Mouse (Mus musculus) stomach, postnatal 0 days (tissue): ENCODE measurements around the gene Uqcc2. TPM values are rescaled to one million over a fixed set of nuclear protein-coding genes. Genes with fewer than 3 reads are reported as not detected.

Experiments
- ATAC-seq: fragments of 200-750 bp; cut with Nextera tagmentation; 2 replicates; pipeline ENCODE4 v1.8.0; 2017; ENCODE audit not compliant: low FRiP score, low TSS enrichment
- DNase-seq: peaks from one replicate; pipeline ENCODE4 v3.0.0-alpha.2; 2016; ENCODE audit warnings: low spot score
- H3K27ac ChIP-seq: fragments of 300-500 bp; sonication (generic); replicated peaks from 2 replicates; pipeline ENCODE4 v1.5.1; 2014; ENCODE audit warnings: mild to moderate bottlenecking, control low read depth
- H3K27me3 ChIP-seq: fragments of 300-500 bp; sonication (generic); 2 replicates; pipeline ENCODE4 v1.6.1; 2014; ENCODE audit warnings: low read length; ENCODE audit not compliant: control insufficient read depth, insufficient read depth
- H3K36me3 ChIP-seq: fragments of 300-500 bp; sonication (generic); 2 replicates; pipeline ENCODE4 v1.6.1; 2014; ENCODE audit warnings: low read length, mixed read lengths; ENCODE audit not compliant: control insufficient read depth, insufficient read depth
- H3K4me1 ChIP-seq: fragments of 300-500 bp; sonication (generic); replicated peaks from 2 replicates; pipeline ENCODE4 v1.6.1; 2014; ENCODE audit warnings: antibody characterized with exemption; ENCODE audit not compliant: control insufficient read depth, insufficient read depth
- H3K4me2 ChIP-seq: fragments of 300-500 bp; sonication (generic); replicated peaks from 2 replicates; pipeline ENCODE4 v1.6.1; 2014; ENCODE audit warnings: low read depth, mild to moderate bottlenecking, control low read depth, moderate library complexity
- H3K4me3 ChIP-seq: fragments of 300-500 bp; sonication (generic); 2 replicates; pipeline ENCODE4 v1.5.1; 2014; ENCODE audit warnings: low read depth, low read length, control low read depth
- H3K9ac ChIP-seq: fragments of 300-500 bp; sonication (generic); 2 replicates; pipeline ENCODE4 v1.6.1; 2014; ENCODE audit warnings: mild to moderate bottlenecking, low read length, control low read depth, mixed read lengths
- H3K9me3 ChIP-seq: fragments of 300-500 bp; sonication (generic); 2 replicates; pipeline ENCODE4 v1.6.1; 2016; ENCODE audit warnings: low read length; ENCODE audit not compliant: control insufficient read depth
- CTCF ChIP-seq: IDR thresholded peaks from 2 replicates; pipeline ENCODE4 v1.5.1; 2016; ENCODE audit warnings: antibody characterized with exemption, low read depth, mild to moderate bottlenecking, moderate library complexity
- EP300 ChIP-seq: optimal IDR thresholded peaks from 2 replicates; pipeline ENCODE3; 2016; ENCODE audit warnings: antibody characterized with exemption
- WGBS: fragments of 180-500 bp; shearing (Covaris S2); extraction: QIAGEN DNeasy Blood & Tissue Kit; methylation state at CpG from one replicate; pipeline ENCODE4 v1.1.7; 2014; 5-methylcytosine and 5-hydroxymethylcytosine counted together
- polyA plus RNA-seq: library from polyadenylated mRNA; unstranded; fragments of >200 nt; fragmentation: Nextera tagmentation; extraction: Ambion mirVana; gene quantifications from 2 replicates; pipeline ENCODE4 v1.2.1, GENCODE M21; 2015

The Uqcc2 gene
- polyA plus RNA-seq, 1 experiment from 2014 or later, result 250 TPM

DNA sequence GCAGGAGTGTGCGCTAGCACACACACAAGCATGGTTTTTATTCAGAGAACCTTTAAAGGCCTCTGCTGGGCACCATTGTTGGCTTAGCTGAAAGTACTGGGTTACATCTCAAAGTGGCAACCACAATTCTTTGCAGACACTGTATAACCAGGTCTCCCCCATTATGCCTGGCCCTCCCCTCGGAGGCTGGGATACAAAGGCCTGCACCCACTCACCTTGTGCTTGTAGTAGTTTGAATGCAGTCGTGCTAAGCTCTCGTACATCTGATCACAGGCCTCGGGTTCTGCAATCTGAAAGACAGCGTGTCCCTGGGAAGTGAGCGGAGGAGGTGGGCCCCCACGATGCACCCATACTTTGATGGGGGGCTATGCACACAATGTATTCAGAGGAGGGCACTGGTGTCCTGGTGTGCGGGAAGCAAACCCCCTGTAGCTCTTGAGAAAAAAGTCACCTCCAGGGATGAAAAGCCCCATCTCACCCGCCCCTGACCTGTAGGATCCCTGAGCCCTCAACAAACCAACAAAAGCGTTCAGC, 8.0 kb downstream of the Uqcc2 start:
- ATAC-seq, result no peak
- 89% methylated on average over 11 of the region's 11 CpGs for WGBS

DNA sequence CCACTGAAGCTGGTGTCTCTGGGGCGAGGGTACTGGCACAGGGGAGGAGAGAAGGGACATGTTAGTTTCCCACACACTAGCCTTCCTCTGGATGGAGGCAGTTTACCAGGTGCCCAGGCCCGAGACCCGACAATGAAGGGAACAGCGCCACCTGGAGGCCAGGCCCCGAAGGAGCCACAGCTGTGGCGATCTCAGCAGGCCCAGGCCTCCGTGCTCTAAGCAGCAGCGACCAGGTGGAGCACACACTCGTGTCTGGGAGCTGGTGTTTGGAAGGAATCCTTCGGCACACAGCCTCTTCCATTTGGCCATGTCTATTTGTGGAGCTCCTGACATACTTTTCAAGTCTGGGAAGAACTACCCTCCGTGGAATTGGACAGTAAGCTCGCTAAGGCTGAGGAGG, 8.5 kb downstream of the Uqcc2 start:
- Histone ChIP-seq H3K4me2 (no peak overlapping the region), H3K27me3 (no peaks in the 10 kb centered on the region), H3K4me1 (0 out of 2 replicates have a peak, but pooled peaks cover 2% of the 10 kb centered on the region), H3K9ac (no peak overlapping the region), H3K27ac (no peak overlapping the region; the same call in 1 of the 2 replicates), H3K4me3 (no peak overlapping the region), H3K36me3 (peaks cover 14% of the 10 kb centered on the region), H3K9me3 (no peaks in the 10 kb centered on the region)
- DNase-seq, result peak; percentile 85
- WGBS, result 39% methylated on average over 12 of the region's 12 CpGs
- TF ChIP-seq CTCF (peak; percentile 87), EP300 (no peak)
- ATAC-seq, result peak; percentile 52

More for the DNA sequence above, 8.0 kb downstream of the Uqcc2 start:
- no peak overlapping the region for H3K27ac ChIP-seq
- no peaks in the 10 kb centered on the region for H3K27me3 ChIP-seq
- H3K9ac ChIP-seq, result no peak overlapping the region
- no peak for TF ChIP-seq EP300
- TF ChIP-seq CTCF, result no peak
- peaks cover 14% of the 10 kb centered on the region for H3K36me3 ChIP-seq
- H3K4me3 ChIP-seq, result no peak overlapping the region
- no peak for DNase-seq
- H3K4me2 ChIP-seq, result no peak overlapping the region
- 0 out of 2 replicates have a peak, but pooled peaks cover 2% of the 10 kb centered on the region for H3K4me1 ChIP-seq
- H3K9me3 ChIP-seq, result no peaks in the 10 kb centered on the region

DNA sequence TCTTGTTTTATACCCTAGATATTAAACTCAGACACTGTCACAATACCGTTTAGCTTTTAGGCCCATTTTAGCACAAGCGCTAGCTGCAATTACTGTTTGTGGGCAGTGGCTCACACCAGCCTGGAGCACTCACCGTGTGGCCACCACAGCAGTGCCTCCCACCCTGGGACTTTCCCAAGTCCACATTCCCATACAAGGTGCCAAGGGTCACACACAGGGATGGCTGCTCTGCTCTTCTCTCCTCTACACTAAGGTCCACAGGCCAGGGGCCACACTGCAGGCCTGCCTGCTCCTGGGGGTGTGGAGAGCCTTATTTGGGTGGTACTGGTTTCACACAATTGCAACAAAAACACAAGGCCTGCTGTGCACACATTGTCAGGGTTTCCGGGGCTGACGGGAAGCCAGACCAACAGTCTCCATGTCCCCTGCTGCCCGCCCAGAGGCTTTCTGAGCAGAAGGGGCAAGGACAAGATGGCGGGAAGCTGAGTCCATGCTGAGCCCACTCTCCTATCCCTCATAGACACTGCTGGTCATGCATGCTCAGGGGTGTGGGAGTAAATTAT, 9.8 kb downstream of the Uqcc2 start:
- no peak for DNase-seq
- H3K27ac ChIP-seq, result no peak overlapping the region
- H3K27me3 ChIP-seq, result no peaks in the 10 kb centered on the region
- ATAC-seq, result no peak
- 86% methylated on average over 7 of the region's 7 CpGs for WGBS
- peaks cover 14% of the 10 kb centered on the region for H3K36me3 ChIP-seq
- no peaks in the 10 kb centered on the region for H3K9me3 ChIP-seq
- no peak for TF ChIP-seq CTCF
- no peak for TF ChIP-seq EP300
- no peak overlapping the region for H3K9ac ChIP-seq
- H3K4me3 ChIP-seq, result no peak overlapping the region
- H3K4me2 ChIP-seq, result no peak overlapping the region
- 0 out of 2 replicates have a peak, but pooled peaks cover 2% of the 10 kb centered on the region for H3K4me1 ChIP-seq

DNA sequence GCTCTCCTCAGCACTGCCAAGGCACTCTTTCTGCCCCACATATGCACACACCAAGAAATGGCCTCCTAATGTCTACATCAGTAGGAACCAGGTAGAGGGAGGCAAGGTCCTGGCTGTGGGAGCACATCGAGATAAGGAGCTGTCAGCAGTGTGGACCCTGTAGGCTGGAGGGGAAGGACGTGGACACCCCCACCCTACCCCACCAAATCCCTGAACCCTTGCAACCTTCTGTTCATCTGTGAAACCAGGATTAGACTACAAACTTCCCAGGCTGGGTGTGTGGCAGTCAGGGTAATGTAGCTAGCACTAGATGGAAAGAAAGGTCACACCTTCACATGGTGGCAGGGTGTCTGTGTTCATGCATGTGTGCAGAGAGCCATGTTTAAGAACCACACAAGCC, 10.6 kb downstream of the Uqcc2 start:
- H3K4me1 ChIP-seq, result 0 out of 2 replicates have a peak, but pooled peaks cover 2% of the 10 kb centered on the region
- H3K36me3 ChIP-seq, result peaks cover 14% of the 10 kb centered on the region
- no peak overlapping the region for H3K9ac ChIP-seq
- H3K4me3 ChIP-seq, result no peak overlapping the region
- no peaks in the 10 kb centered on the region for H3K27me3 ChIP-seq
- TF ChIP-seq EP300 (no peak), CTCF (no peak)
- ATAC-seq (no peak), DNase-seq (no peak)
- no peaks in the 10 kb centered on the region for H3K9me3 ChIP-seq
- 83% methylated on average over 2 of the region's 2 CpGs for WGBS
- H3K4me2 ChIP-seq, result no peak overlapping the region
- H3K27ac ChIP-seq, result no peak overlapping the region

DNA sequence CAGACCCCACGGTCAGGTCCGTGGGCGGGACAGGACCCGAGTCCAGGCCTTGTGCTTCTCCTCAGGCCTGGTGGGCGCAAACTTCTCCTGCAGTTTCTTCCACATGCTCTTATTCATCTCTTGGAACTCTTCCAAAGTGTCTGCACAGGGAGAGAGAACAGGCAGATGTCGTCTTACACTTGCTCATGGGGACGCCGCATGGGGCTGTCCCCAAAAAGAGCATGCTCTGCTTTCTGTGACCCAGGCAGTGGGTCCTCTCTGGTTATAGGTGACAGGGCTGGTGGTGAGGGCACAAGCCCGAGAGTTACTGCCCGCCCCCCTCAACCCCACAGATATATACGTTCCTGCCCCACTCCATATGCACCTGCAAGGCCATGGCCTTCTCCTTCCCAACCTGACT, 11.0 kb downstream of the Uqcc2 start:
- no peak for DNase-seq

DNA sequence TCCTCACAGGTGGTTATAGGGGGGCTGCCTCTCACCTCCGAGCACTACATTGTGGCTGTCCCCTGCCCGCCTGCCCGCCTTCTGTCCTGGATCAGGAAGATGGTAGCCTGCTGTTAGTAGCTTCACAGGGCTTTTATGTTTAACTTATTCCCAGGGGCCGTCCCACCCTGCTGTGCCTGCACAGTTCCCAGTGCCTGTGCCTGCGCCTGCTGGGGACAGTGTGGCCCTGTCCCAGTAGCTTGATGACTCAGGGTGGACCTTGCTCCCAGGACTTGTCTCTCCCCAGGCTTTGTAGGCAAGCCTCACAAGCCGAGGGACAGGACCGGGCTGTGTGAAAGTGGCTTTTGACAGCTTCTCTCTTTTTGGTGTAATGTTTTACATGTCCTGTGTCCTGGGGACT, 11.9 kb downstream of the Uqcc2 start:
- H3K4me2 ChIP-seq, result no peak overlapping the region
- no peaks in the 10 kb centered on the region for H3K27me3 ChIP-seq
- H3K4me1 ChIP-seq, result 0 out of 2 replicates have a peak, but pooled peaks cover 2% of the 10 kb centered on the region
- no peaks in the 10 kb centered on the region for H3K9me3 ChIP-seq
- H3K36me3 ChIP-seq, result peaks cover 16% of the 10 kb centered on the region
- ATAC-seq (peak; percentile 73), DNase-seq (peak; percentile 65)
- 86% methylated on average over 7 of the region's 7 CpGs for WGBS
- TF ChIP-seq EP300 (no peak), CTCF (no peak)
- H3K9ac ChIP-seq, result no peak overlapping the region; the same call in 1 of the 2 replicates
- no peak overlapping the region; the same call in 1 of the 2 replicates for H3K27ac ChIP-seq
- no peak overlapping the region for H3K4me3 ChIP-seq

More for the DNA sequence above, 11.0 kb downstream of the Uqcc2 start:
- TF ChIP-seq CTCF (no peak), EP300 (no peak)
- WGBS, result 68% methylated on average over 11 of the region's 11 CpGs
- Histone ChIP-seq H3K4me1 (0 out of 2 replicates have a peak, but pooled peaks cover 2% of the 10 kb centered on the region), H3K4me3 (no peak overlapping the region), H3K4me2 (no peak overlapping the region), H3K9me3 (no peaks in the 10 kb centered on the region), H3K27me3 (no peaks in the 10 kb centered on the region), H3K36me3 (peaks cover 14% of the 10 kb centered on the region), H3K9ac (no peak overlapping the region), H3K27ac (no peak overlapping the region)
- ATAC-seq, result no peak
